Mouse (Mus musculus): ENCODE measurements around the gene Fam83d. TPM values are rescaled to one million over a fixed set of nuclear protein-coding genes. Genes with fewer than 3 reads are reported as not detected.

Fam83d gene
- polyA plus RNA-seq, 1 experiment from 2014 or later = 49.8 TPM

- H3K27me3 ChIP-seq (ENCODE audit: poor library complexity, severe bottlenecking) = no peaks in the 10 kb centered on the region
- 93% methylated on average over 5 of the region's 5 CpGs for whole genome bisulfite sequencing
- peaks cover 2% of the 10 kb centered on the region for H3K4me1 ChIP-seq
- DNase-seq (ENCODE audit: extremely low spot score, low spot score) = no peak
- no peaks in the 10 kb centered on the region for H3K36me3 ChIP-seq (replicated peaks)
- no peak overlapping the region for H3K4me3 ChIP-seq
- no peak overlapping the region for H3K27ac ChIP-seq
- no peaks in the 10 kb centered on the region for H3K9me3 ChIP-seq
These were observed 5.6 kb upstream of the Fam83d start for GRCm38 (mm10) chr2:158762339-158762738.

- Histone ChIP-seq H3K4me3 (peak overlapping the region; percentile 81), H3K4me1 (peaks cover 50% of the 10 kb centered on the region), H3K27me3 (ENCODE audit: poor library complexity, severe bottlenecking) (no peaks in the 10 kb centered on the region), H3K9me3 (no peaks in the 10 kb centered on the region), H3K36me3 (replicated peaks) (peaks cover 28% of the 10 kb centered on the region), H3K27ac (peak overlapping the region; percentile 94)
- DNase-seq (ENCODE audit: extremely low spot score, low spot score) = peak; percentile 48
- WGBS = under 1% methylated on average over 37 of the region's 37 CpGs
These were observed 457 bp downstream of the Fam83d start for GRCm38 (mm10) chr2:158768350-158768749.

GRCm38 (mm10) chr2:158768771-158769170 lies 878 bp downstream of the Fam83d start:
- Histone ChIP-seq H3K36me3 (replicated peaks) (peaks cover 33% of the 10 kb centered on the region), H3K9me3 (no peaks in the 10 kb centered on the region), H3K4me1 (peaks cover 50% of the 10 kb centered on the region), H3K27ac (peak overlapping the region; percentile 94), H3K4me3 (peak overlapping the region; percentile 81), H3K27me3 (ENCODE audit: poor library complexity, severe bottlenecking) (no peaks in the 10 kb centered on the region)
- peak; percentile 36 for DNase-seq (ENCODE audit: extremely low spot score, low spot score)
- WGBS = 11% methylated on average over 5 of the region's 5 CpGs

GRCm38 (mm10) chr2:158770126-158770757 lies 2.3 kb downstream of the Fam83d start:
- no peak for DNase-seq (ENCODE audit: extremely low spot score, low spot score)
- Histone ChIP-seq H3K4me3 (peak overlapping the region; percentile 81), H3K27ac (no peak overlapping the region), H3K36me3 (replicated peaks) (peaks cover 45% of the 10 kb centered on the region), H3K27me3 (ENCODE audit: poor library complexity, severe bottlenecking) (no peaks in the 10 kb centered on the region), H3K4me1 (peaks cover 55% of the 10 kb centered on the region), H3K9me3 (no peaks in the 10 kb centered on the region)
- 73% methylated on average over 13 of the region's 13 CpGs for WGBS

- 76% methylated on average over 11 of the region's 11 CpGs for WGBS
- Histone ChIP-seq H3K9me3 (no peaks in the 10 kb centered on the region), H3K27me3 (ENCODE audit: poor library complexity, severe bottlenecking) (no peaks in the 10 kb centered on the region), H3K4me3 (peak overlapping the region; percentile 81; the same call in 1 of the 2 replicates), H3K4me1 (peaks cover 55% of the 10 kb centered on the region), H3K27ac (peak overlapping the region; percentile 22; the same call in 1 of the 2 replicates), H3K36me3 (replicated peaks) (peaks cover 55% of the 10 kb centered on the region)
- no peak for DNase-seq (ENCODE audit: extremely low spot score, low spot score)
These were observed 3.3 kb downstream of the Fam83d start for GRCm38 (mm10) chr2:158771066-158771763.

GRCm38 (mm10) chr2:158772808-158773207 lies 4.9 kb downstream of the Fam83d start:
- peaks cover 56% of the 10 kb centered on the region for H3K4me1 ChIP-seq

GRCm38 (mm10) chr2:158774886-158775285 lies 7.0 kb downstream of the Fam83d start:
- no peak overlapping the region for H3K4me3 ChIP-seq
- DNase-seq (ENCODE audit: extremely low spot score, low spot score) = no peak
- H3K9me3 ChIP-seq = no peaks in the 10 kb centered on the region
- H3K27ac ChIP-seq = no peak overlapping the region
- 85% methylated on average over 8 of the region's 8 CpGs for WGBS
- no peaks in the 10 kb centered on the region for H3K27me3 ChIP-seq (ENCODE audit: poor library complexity, severe bottlenecking)
- peaks cover 91% of the 10 kb centered on the region for H3K36me3 ChIP-seq (replicated peaks)
- peaks cover 45% of the 10 kb centered on the region for H3K4me1 ChIP-seq

More at GRCm38 (mm10) chr2:158772808-158773207, 4.9 kb downstream of the Fam83d start:
- peaks cover 71% of the 10 kb centered on the region for H3K36me3 ChIP-seq (replicated peaks)
- 90% methylated on average over 13 of the region's 13 CpGs for WGBS
- no peak overlapping the region for H3K27ac ChIP-seq
- no peaks in the 10 kb centered on the region for H3K27me3 ChIP-seq (ENCODE audit: poor library complexity, severe bottlenecking)
- no peaks in the 10 kb centered on the region for H3K9me3 ChIP-seq
- no peak overlapping the region for H3K4me3 ChIP-seq
- DNase-seq (ENCODE audit: extremely low spot score, low spot score) = no peak

GRCm38 (mm10) chr2:158776716-158777115 lies 8.8 kb downstream of the Fam83d start:
- Histone ChIP-seq H3K9me3 (no peaks in the 10 kb centered on the region), H3K27ac (no peak overlapping the region), H3K4me1 (peaks cover 26% of the 10 kb centered on the region), H3K27me3 (ENCODE audit: poor library complexity, severe bottlenecking) (no peaks in the 10 kb centered on the region), H3K36me3 (replicated peaks) (peaks cover 97% of the 10 kb centered on the region), H3K4me3 (no peak overlapping the region)
- 96% methylated on average over 4 of the region's 4 CpGs for WGBS
- DNase-seq (ENCODE audit: extremely low spot score, low spot score) = no peak

- H3K36me3 ChIP-seq (replicated peaks) = peaks cover 97% of the 10 kb centered on the region
- DNase-seq (ENCODE audit: extremely low spot score, low spot score) = no peak
These were observed 9.6 kb downstream of the Fam83d start for GRCm38 (mm10) chr2:158777490-158777889.

GRCm38 (mm10) chr2:158778349-158778748 lies 10.5 kb downstream of the Fam83d start:
- Histone ChIP-seq H3K27ac (no peak overlapping the region), H3K4me3 (no peak overlapping the region), H3K36me3 (replicated peaks) (peaks cover 97% of the 10 kb centered on the region), H3K27me3 (ENCODE audit: poor library complexity, severe bottlenecking) (no peaks in the 10 kb centered on the region), H3K9me3 (no peaks in the 10 kb centered on the region), H3K4me1 (peaks cover 12% of the 10 kb centered on the region; the same call in 1 of the 2 replicates)
- DNase-seq (ENCODE audit: extremely low spot score, low spot score) = no peak
- 89% methylated on average over 7 of the region's 7 CpGs for WGBS

More at GRCm38 (mm10) chr2:158777490-158777889, 9.6 kb downstream of the Fam83d start:
- Histone ChIP-seq H3K27ac (no peak overlapping the region), H3K27me3 (ENCODE audit: poor library complexity, severe bottlenecking) (no peaks in the 10 kb centered on the region), H3K9me3 (no peaks in the 10 kb centered on the region), H3K4me3 (no peak overlapping the region), H3K4me1 (peaks cover 19% of the 10 kb centered on the region)
- WGBS = 83% methylated on average over 6 of the region's 6 CpGs

- WGBS = 96% methylated on average over 7 of the region's 7 CpGs
- Histone ChIP-seq H3K36me3 (replicated peaks) (peaks cover 99% of the 10 kb centered on the region), H3K9me3 (no peaks in the 10 kb centered on the region), H3K4me1 (peaks cover 7% of the 10 kb centered on the region; the same call in 1 of the 2 replicates), H3K27me3 (ENCODE audit: poor library complexity, severe bottlenecking) (no peaks in the 10 kb centered on the region), H3K4me3 (no peak overlapping the region), H3K27ac (no peak overlapping the region)
- no peak for DNase-seq (ENCODE audit: extremely low spot score, low spot score)
These were observed 13.2 kb downstream of the Fam83d start for GRCm38 (mm10) chr2:158781126-158781525.

- WGBS = 95% methylated on average over 14 of the region's 14 CpGs
These were observed 19.3 kb downstream of the Fam83d start for GRCm38 (mm10) chr2:158786927-158787795.

More at GRCm38 (mm10) chr2:158786927-158787795, 19.3 kb downstream of the Fam83d start:
- Histone ChIP-seq H3K4me1 (peaks cover 8% of the 10 kb centered on the region), H3K36me3 (replicated peaks) (peaks cover 55% of the 10 kb centered on the region), H3K9me3 (no peaks in the 10 kb centered on the region), H3K27ac (no peak overlapping the region), H3K27me3 (ENCODE audit: poor library complexity, severe bottlenecking) (no peaks in the 10 kb centered on the region), H3K4me3 (no peak overlapping the region)
- DNase-seq (ENCODE audit: extremely low spot score, low spot score) = no peak

Measured in forebrain, embryonic 10.5 days (tissue).